Mouse (Mus musculus) Muller cell, postnatal 12 days (primary cell): Measurements from ENCODE around the gene Loxl4.

Experiments
- DNase-seq: peaks from one replicate; pipeline ENCODE4 v3.0.0-alpha.2; 2015; ENCODE audit errors: inconsistent ontology term

Gene Loxl4

DNA sequence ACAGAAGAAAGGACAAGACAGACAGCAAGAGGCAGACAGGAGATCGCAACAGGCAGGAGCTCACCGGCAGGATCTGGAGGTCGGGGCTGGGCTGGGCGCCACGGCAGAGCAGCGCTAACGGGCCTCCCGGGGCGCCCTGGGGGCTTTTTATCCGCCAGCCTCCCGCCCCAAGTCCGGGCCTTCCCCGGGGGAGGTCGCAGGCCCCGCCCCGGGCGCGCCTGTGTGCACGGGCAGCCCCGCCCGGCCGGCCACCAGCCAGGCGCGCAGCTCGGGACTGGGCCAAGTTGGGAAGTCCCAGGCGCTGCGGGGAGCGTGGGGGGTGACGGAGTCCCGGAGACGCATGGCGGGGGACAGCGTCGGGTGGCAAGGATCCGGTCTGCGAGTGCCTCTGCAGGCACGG lies at the start of gene Loxl4:
Gene Loxl4, minus strand, starts transcription at position 160 of the 400 bp plus-strand sequence.
- peak; percentile 64 for DNase-seq

DNA sequence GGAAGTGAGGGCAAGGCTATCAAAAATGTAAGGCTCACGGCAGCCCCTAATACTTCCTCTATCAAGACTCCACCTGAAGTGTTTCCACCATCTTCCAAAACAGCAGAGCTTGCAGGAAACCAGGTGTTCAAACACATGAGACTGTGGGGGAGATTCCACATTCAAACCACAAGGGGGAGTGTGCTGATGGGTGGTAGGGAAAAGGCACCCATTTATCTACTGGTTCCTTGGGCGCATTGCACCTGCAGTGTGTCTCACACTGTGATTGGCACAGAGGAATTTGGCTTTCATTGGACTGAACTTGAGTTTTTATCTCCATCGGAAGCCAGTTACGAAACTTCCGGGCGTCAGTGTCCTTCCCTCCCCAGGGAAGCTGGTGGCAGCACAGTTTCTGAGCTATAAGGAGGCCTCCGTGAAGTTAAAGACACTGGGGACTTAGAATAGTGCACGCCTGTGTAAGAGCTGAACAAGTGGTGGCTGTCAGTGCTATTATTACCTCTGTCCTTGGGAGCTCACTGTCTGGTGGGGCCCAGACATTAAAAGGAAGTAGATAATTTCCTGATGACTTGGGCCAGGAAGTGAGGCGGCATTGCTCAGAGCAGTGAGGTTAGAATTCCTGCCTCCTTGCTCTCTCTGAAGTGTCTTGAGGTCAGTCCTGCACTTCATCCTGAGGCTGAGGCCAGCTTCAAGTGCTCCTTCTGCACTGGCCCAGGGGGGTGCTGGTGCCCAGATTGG lies 49.0 kb upstream of the Loxl4 start:
- DNase-seq = no peak

DNA sequence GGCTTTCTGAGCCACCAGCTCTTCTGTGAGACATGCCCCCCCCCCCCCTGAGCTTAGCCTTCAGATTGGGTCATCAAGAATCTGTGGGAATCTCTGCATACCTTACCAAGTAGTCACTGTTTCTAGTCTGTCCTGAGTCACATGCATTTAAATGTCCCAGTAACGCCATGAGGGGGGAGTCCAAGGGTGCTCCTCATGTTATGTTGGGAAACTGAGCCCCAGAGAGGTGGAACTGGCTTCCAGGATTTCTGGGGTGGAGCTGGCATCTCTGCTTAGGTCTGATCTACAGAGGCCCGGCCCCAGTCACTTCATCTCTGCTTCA lies 47.6 kb upstream of the Loxl4 start:
- DNase-seq = peak; percentile 96

DNA sequence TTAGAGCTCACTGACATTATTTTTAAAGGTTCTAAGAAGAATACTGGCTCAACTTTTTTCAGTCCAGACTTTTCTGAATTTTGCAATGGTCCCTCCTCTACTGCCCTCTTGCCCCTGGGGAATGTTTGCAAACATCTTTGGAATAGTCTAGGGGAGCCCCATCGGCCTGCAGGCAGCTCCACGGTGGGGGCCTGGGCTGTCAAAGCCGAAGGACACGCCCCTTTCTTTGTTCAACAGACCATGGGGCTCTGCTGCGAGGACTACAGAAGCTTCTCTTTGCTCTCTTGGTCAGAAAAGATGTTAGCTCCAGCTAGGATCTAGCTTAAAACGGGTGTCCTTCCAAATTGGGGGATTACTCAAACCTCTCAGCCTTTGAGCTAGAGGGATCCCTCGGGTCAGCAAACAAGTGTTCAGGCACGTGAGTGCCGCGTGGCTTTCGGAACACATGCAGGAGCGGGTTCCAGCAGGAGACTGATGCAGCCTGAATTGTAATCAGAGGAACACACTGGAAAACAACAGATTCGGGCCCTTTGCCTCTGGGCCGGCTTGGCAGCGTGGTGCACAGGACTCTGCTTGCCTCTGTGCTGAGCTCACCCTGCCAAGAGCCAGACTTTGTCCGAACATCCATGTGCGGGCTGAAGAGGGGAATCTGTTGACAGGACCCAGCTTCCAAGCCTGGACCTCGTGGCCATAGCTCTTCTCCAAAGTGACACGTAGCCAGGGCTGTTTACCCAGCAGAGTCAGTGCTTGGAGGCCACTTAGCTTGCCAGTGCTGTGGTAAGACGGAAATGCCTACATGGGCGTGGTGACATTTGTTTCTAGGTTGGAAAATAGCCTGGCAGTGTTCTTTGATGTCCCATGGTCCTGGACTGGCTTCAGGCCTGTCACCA lies 47.0 kb upstream of the Loxl4 start:
- DNase-seq = no peak

DNA sequence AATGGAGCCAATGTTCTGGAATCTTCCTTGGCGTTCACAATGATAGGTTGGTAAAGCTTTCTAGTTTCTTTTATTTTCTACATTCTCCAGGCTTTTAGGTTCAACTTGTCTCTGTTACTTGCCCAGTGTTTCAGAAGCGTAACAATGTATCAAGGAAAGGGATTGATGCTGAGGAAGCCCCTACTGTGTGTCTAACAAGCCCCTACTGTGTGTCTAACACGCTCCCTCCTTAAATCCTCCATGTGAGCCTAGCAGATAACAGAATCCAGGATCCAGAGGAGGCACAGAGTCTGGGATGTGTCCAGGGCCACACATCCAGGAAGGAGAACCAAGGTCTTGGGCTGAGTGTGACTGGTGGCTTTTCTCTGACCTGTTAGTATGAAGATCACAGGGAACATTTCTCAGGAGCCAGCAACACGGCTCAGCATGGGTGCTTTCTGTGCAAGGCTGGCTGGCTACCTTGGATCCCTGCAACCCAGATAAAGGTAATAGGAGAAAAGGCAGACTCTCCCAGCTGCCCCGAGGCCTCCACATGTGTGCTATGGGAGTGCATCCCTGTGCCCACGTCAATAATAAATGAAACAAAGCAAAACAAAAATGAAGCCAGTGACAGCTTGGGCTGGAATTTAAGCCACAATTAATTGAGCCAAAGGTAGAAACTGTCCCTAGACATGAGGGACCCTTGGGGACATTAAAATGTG lies 46.0 kb upstream of the Loxl4 start:
- no peak for DNase-seq

DNA sequence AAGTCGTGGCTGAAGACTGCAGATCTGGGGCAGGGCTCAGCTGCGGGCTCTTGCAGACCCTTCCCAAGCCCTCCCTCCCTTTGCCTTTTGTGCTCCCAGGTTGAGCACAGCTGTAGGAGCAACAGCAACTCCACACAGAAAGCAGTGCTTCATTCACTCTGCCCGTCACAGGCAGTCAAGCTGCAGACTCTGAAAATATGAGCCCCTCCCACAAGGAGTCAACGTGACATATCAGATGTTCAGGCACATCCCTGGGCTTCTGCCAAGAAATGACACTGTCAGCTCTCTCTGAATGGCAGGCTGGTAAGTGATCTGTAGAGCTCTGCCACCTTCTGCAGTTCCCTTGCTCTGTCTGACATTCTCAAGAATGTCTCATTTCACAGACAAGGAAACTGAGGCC lies 45.2 kb upstream of the Loxl4 start:
- no peak for DNase-seq

DNA sequence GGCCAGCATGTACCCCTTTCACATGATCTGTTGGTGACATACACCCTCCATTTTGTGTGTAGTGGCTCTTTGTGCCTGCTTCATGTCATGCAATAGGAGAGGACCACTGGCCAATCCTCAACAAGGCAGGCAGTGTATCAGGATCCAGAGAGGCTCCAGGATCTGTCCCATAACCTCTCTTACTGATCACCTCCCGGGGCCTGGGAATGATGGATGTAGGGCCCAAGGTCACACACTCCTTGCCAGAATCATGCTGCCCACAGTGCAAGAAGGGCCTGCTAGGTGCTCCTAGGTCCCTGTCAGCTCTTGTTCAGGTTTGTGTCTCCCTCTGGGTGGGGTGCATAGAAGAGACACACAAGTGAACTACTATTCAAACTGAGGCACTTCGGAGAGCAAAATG lies 44.7 kb upstream of the Loxl4 start:
- no peak for DNase-seq

DNA sequence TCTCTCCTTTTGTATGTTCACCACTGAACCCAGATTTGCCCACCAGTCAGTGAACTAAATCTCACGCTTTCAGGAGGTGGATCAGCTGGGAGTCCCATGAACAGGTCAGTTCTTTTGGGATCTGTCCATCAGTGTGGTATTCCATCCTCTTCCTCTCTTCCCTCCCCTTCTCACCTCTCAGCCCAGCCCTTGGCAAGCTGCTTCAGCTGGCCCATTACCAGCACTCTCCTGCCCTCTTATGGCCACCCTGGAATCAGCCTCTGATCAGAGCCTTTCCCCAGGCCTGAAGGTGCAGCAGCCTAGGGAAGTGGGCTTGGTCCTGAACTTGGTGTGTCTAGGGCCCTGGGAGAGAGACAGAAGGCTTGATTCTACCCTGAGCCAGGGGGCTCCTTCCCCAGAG lies 42.4 kb upstream of the Loxl4 start:
- DNase-seq = peak; percentile 36

DNA sequence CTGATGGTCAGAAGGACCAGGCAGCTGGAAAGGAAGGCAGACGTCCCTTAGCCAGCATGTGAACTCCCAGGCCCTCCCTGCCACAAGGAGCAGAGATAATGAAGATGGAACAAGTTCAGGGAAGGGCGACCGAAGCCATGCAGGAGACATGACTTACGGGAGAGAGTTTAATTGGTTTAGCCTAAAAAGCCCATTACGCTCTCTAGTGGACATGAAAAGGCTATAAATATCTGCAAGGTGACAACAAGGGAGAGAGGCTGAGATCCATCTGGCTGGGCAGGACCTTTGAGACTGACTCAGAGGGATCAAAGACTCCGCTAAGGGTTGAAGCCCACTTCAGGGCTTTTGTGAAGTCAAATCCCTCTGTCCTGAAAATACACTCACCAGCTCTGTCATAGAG lies 40.5 kb upstream of the Loxl4 start:
- no peak for DNase-seq

DNA sequence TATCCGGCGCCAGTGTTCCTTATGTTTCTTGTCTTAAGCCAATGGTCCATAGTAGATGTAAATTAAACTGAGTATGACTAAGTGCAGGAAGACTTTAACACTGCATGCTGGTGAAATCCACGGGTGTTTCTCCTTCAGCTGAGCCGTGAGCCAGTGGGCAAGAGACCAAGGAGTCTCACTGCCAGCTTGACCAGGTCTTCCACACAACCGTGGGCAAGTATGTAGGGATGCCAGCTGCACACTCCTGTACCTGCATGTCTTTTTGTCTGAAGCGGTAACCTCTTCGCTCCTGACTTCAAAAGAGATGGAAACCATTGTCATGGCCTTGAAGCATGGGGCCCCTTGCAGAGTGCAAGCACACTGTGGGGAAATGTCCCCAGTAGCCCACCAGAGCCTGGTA lies 39.8 kb upstream of the Loxl4 start:
- DNase-seq = no peak

DNA sequence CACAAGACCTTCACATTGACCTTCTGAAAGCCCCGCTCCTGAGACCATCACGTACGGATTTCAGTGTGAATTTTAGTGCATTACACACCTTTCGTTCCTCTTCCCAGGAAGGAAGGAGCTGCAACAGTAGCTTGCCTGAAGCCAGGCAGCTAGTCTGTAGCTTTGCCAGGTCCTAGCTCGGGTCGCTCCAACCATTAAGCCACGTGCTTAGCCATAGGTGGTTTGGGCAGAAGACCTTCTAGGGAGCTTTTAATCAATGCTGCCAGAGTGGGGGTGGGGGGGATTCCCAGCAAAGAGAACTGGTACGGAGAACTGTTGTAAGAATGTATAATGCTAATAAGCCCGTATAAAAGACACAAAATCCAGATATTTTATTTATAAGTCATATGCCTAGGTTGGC lies 27.6 kb upstream of the Loxl4 start:
- DNase-seq = no peak

DNA sequence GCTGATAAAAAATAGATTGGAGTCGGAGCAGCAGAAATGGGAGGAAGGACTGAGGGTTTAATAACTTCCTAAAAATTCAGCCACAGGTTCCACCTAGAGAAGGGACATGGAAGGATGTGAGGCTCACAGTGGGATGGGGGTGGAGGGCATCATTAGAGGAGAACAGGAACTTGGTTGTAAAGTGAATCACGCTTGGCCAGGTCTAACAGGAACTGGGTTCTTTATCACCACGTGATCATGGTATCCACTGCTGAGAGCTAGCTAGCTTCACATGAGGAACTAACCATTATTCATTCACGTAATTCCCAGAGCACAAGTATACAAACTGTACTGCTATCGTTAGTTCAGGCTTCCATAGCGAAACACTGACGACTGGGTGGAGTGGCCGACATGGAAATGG lies 26.9 kb upstream of the Loxl4 start:
- DNase-seq = no peak

DNA sequence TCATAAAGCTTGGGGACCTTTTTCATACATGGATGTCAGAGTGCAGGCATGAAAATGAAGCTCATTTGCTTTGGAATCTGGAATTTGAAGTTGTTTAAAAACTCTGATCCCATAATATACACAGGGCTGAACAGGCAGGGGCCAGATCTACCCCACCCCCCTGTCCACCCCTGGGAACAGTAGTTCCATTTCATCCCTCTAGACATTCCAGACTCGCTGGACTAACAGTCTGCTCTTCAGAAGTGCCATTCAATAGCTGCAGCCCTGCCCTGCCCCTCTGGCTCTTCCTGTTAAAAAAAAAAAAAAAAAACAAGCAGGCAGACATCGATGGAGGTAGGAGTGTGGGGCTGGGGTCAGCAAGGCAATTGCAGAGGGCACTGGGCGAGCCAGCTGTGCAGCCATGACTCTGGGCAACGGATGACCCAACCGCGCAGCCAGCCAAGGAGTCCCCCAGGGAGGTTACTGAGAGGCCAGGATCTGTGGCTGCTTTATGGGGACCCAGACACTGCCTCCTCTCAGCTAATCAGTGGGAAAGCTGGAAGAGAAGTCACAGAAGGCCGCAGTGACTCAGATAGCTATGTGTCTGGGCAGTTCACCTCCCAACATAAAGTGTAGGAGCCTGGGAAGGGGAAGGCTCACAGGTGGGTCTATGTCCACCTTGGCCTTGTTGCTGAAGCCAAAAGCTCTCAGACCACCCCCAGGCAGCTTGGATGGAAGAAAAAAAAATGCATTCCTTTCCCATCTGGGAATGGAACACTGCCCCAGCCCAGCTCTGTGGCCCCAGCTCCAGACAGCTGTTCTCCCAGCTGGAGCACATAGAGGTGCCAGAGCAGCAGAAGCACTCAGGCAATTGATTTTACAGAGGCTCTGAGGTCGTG lies 26.2 kb upstream of the Loxl4 start:
- no peak for DNase-seq

DNA sequence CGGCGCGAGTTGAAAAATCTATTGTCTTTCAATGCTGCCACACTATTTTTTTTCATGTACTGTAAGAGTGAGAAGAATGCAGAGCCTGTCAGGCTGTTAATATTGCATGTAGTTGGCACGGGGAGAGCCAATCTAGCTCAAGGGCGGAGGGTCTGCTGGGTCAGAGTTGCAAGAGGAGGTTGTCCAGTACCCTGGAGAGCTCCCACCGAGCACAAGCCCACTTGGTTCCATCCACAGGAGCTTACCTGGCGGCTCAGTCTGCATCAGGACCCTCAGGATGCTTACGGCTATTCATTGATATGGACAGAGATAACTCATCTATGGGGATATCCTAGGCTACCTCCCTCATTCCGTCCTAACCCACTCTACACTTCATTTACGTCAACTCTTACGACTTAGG lies 24.0 kb upstream of the Loxl4 start:
- DNase-seq = no peak

DNA sequence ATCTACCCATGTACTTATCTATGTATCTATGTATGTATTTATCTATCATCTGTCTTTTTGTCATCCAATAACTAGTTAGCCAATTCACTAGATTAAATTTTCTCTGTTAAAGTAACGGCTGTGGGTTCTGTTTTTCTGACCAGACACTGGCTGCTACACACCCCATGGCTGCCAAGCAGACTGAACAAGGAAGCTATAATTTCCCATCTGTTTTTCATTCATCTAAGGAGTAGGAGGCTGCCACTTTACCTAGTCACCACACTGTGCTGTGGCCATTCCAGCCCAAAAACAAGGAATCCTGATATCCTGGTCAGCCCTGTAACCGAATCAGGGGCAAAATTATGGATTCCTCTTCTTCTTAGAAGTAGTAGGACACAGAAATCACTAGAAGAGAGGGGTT lies 21.0 kb upstream of the Loxl4 start:
- DNase-seq = no peak

DNA sequence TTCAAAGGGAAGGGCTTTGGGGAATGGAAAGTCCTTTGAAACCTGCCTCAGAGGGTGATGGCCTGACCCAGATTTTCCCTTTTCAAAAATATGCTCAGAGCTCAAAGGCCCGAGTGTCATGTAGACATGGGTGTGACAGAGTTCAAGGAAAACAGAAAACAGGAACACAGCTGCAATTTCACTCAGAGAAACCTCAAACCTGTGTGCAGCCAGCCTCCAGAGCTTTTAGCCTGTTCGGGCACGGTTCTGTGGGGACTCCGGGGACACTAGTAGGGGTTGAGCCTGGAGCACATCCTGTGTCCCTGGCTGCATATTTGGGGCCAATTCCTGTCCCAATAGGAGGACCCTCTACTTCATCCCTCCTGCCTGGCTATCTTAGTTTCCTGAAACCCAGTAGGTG lies 19.7 kb upstream of the Loxl4 start:
- DNase-seq = no peak

DNA sequence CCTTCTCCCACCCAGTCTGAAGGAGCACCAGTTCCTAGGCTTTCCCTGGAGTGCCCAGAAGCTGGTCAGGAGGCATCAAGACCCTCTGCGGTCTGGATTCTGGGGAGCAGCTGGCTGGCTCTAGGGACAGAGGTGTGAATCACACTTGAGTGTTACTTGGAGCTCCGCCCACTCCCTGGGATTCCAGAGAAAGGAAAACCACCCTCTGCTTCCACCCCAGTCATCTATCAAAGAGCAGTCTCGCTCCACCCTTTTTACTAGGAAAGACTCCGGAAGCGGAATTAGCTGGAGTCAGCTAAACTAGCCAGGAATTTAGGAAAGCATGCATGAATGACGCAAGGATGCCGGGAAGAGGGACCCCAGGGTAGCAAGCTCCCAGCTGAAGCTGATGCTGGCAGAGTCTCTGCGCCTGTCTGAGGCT lies 18.9 kb upstream of the Loxl4 start:
- peak; percentile 52 for DNase-seq

DNA sequence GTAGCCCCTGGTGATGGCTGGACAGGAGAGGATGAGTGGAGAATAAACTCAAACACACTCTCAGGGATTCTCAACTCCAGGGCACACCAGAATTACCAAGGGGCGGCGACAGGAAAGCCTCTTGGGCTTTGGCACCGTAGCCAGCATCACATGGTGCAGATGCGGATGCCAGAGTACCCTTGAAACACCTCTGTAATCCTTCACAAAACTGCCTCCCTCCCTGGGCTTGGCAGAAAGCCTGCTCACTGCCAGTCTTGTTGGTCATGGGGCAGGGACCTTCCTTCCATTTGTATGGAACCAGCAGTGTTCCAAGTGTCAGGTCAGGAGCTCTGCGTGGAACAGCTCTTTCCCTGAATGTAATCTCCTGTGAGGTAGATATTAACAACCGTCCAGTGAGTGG lies 15.5 kb upstream of the Loxl4 start:
- DNase-seq = no peak

DNA sequence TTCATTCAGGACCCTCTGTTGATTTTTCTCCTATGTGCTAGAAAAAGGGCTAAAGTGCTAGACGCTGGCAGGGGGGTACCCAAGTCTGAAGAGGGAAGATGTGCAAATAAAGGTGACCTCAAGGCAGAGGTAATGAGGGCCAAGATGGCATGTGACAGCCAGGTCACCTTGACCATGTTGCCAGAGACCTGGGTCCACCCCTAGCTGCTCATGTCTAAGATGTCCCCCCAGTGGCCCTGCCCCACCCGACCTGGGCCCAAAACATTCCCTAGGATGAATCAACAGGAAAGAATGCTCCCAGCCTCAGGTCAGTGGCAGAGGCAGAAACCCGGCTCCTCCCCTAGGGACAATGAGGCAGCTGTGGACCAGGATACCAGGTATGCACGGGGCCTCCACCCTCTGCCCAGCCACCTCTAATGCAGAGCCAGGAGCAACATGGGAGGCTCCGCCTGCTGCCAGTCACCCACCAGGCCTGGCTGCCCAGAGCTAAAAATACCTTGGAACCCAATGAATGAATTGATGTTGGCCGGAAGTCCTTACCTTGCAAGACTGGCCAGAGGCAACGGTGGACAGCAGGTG lies 1.1 kb upstream of the Loxl4 start:
- peak; percentile 35 for DNase-seq

DNA sequence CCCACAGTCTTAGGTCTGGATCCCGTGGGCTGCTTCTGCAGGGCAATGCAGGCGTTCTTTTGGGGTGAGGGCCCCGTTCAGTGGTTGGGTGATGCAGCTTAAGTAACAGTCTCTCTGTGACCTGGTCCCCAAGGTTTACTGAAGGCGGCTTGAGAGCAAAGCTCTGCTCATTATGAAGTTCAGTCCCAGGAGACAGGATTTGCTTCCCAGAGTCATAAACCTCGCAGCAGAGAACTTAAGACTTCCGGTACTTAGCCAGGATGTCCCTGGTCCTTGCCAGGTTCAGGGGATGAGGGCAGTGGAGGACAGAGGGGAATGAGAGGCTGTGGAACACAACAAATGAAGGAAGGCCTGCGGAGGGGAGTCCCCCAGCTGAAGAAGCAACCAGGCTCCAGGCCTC lies 503 bp upstream of the Loxl4 start:
- no peak for DNase-seq

DNA sequence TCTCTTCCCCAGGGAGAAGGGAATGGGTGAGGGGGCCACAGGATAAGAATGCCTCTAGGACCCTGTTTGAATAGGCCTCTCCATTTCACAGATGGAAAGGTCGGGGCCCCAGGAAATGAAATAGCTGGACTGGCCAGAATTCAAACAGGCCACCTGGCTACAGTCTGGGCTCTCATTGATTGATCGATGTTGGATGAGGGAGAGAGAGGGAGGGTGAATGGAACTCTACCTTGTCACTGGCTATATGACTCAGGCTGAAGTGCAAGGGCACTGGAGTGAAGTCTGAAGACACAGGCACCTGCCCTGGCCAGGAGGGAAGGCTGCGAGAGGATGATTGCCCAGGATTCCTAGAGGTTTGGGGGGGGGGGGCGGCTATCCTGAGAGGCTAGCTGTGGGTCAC lies 867 bp downstream of the Loxl4 start:
- DNase-seq = no peak
